Comparison of ENCODE assay signal across 15 mouse cellular contexts in the genomic region with DNA sequence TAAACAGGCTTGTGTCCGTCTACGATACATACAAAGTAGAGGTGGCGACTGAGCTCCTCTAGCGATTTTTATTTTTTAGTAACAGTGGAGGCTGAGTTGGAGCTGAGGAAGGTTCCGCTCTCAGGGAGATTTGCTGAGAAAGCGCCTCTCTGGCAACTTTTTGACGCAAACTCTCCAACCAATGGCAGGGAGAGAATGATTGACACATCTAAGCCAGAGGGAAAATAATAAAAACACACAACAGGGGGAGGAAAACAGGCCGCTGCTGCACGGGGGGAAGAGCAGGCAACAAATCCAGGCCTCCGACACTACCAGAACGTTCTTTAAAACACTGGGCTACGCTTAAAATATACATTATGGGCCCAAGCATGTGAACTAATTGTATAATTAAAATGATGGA. TPM values are rescaled to one million over a fixed set of nuclear protein-coding genes. Genes with fewer than 3 reads are reported as not detected.
DNase-seq lines count a peak whose midpoint lies in the region; ATAC-seq lines count a peak whose summit lies in the region.
"Had no signal": no experiment of that assay in that cellular context is flagged by ENCODE, and none has a peak within 500 bp of the region (broad histone marks: within the 10 kb centered on the region; RNA-seq: fewer than 3 reads in every experiment).

No protein-coding gene starts in this region.

- H3K4me1 ChIP-seq in hindbrain, embryonic 10.5 days (replicated peaks) = peaks cover 29% of the 10 kb centered on the region
- peaks cover 12% of the 10 kb centered on the region; the same call in 1 of the 2 replicates for H3K4me1 ChIP-seq in hindbrain, embryonic 12.5 days
- H3K4me1 ChIP-seq in forebrain, embryonic 15.5 days = peaks cover 36% of the 10 kb centered on the region
- H3K4me1 ChIP-seq: neural tube, embryonic 12.5 days had no signal

- peak overlapping the region; percentile 51; the same call in 1 of the 2 replicates for H3K4me3 ChIP-seq in hindbrain, embryonic 10.5 days
- no peak overlapping the region for H3K4me3 ChIP-seq in hindbrain, embryonic 12.5 days
- H3K4me3 ChIP-seq in forebrain, embryonic 15.5 days = peak overlapping the region; percentile 23
- H3K4me3 ChIP-seq: heart, embryonic 13.5 days; neural tube, embryonic 12.5 days had no signal

- no peak overlapping the region for H3K4me2 ChIP-seq in hindbrain, embryonic 12.5 days (replicated peaks)
- no peak overlapping the region for H3K4me2 ChIP-seq in forebrain, embryonic 15.5 days (replicated peaks)
- H3K4me2 ChIP-seq: heart, embryonic 13.5 days; neural tube, embryonic 12.5 days had no signal

- under 1% methylated on average over 12 of the region's 12 CpGs for whole genome bisulfite sequencing in hindbrain, embryonic 10.5 days
- under 1% methylated on average over 12 of the region's 12 CpGs for WGBS in hindbrain, embryonic 12.5 days
- WGBS in forebrain, embryonic 15.5 days = 4% methylated on average over 12 of the region's 12 CpGs

- no peak overlapping the region for H3K9ac ChIP-seq in hindbrain, embryonic 12.5 days
- no peak overlapping the region for H3K9ac ChIP-seq in forebrain, embryonic 15.5 days (replicated peaks)
- H3K9ac ChIP-seq: heart, embryonic 13.5 days; neural tube, embryonic 12.5 days had no signal

- peaks cover 100% of the 10 kb centered on the region for H3K27me3 ChIP-seq in hindbrain, embryonic 10.5 days (ENCODE audit: insufficient read depth, poor library complexity, severe bottlenecking)
- peaks cover 87% of the 10 kb centered on the region for H3K27me3 ChIP-seq in hindbrain, embryonic 12.5 days
- peaks cover 64% of the 10 kb centered on the region for H3K27me3 ChIP-seq in forebrain, embryonic 15.5 days

- DNase-seq in hindbrain, embryonic 10.5 days (ENCODE audit: low spot score) = peak; percentile 58
- DNase-seq in cerebellum, postnatal 25 days = peak; percentile 61 to 68
- peak; percentile 65 for DNase-seq in retina, embryonic 14.5 days (ENCODE audit: low spot score)
- no peak for DNase-seq in gastrocnemius, postnatal 25 days
- DNase-seq in left cerebral cortex, adult 18-20 months (ENCODE audit: low spot score in 2 of 2) = no peak
- DNase-seq in gastrocnemius, postnatal 4 days (ENCODE audit: low spot score in 2 of 2) = no peak
- DNase-seq: kidney, adult 11 months; liver; lung, postnatal 4 days had no signal

- H3K27ac ChIP-seq in hindbrain, embryonic 10.5 days = peak overlapping the region; percentile 84; the same call in 1 of the 2 replicates
- no peak overlapping the region for H3K27ac ChIP-seq in hindbrain, embryonic 12.5 days
- H3K27ac ChIP-seq in forebrain, embryonic 15.5 days (replicated peaks) = no peak overlapping the region
- H3K27ac ChIP-seq: heart, embryonic 13.5 days; neural tube, embryonic 12.5 days had no signal

- no peak for ATAC-seq in hindbrain, embryonic 12.5 days (ENCODE audit: low FRiP score)
- no peak for ATAC-seq in forebrain, embryonic 15.5 days (replicated peaks)

- H3K36me3 ChIP-seq in hindbrain, embryonic 10.5 days = no peaks in the 10 kb centered on the region
- H3K36me3 ChIP-seq in hindbrain, embryonic 12.5 days = no peaks in the 10 kb centered on the region
- H3K36me3 ChIP-seq in forebrain, embryonic 15.5 days = no peaks in the 10 kb centered on the region
- H3K36me3 ChIP-seq: heart, embryonic 13.5 days; neural tube, embryonic 12.5 days had no signal

- H3K9me3 ChIP-seq in hindbrain, embryonic 10.5 days = no peaks in the 10 kb centered on the region
- no peaks in the 10 kb centered on the region for H3K9me3 ChIP-seq in hindbrain, embryonic 12.5 days (replicated peaks)
- no peaks in the 10 kb centered on the region for H3K9me3 ChIP-seq in forebrain, embryonic 15.5 days
- H3K9me3 ChIP-seq: heart, embryonic 13.5 days; neural tube, embryonic 12.5 days had no signal

RNA-seq across cellular contexts. Expression of a gene that starts 6.2 kb away (rescaled TPM):
- polyA plus RNA-seq in hindbrain, embryonic 10.5 days (2016; fragmentation: Nextera tagmentation; extraction: Ambion mirVana) = 15.4 and 19.3 TPM in 2 replicates
- 15.8 and 20.3 TPM in 2 replicates for polyA plus RNA-seq in hindbrain, embryonic 12.5 days (2016; fragmentation: Nextera tagmentation; extraction: Ambion mirVana)
- polyA plus RNA-seq in forebrain, embryonic 15.5 days (2015; fragmentation: Nextera tagmentation; extraction: Ambion mirVana) = 10.7 and 18.8 TPM in 2 replicates
- not detected for total RNA-seq in gastrocnemius, postnatal 25 days (2021)
- total RNA-seq in left cerebral cortex, adult 18-20 months (2021) = under 1 TPM in 1 of 2 experiments, not detected in 1; 0.35 TPM
- total RNA-seq in gastrocnemius, postnatal 4 days (2021) = not detected
- total RNA-seq: common myeloid progenitor, adult 5-6 weeks had no signal
- polyA plus RNA-seq: heart, embryonic 13.5 days; neural tube, embryonic 12.5 days; thymus, postnatal 0 days had no signal

Comparison
In these comparisons a context has a peak if more than half of its experiments do, and no peak if none do; other contexts are left out.
1. DNase-seq: peak in hindbrain, embryonic 10.5 days (single experiment), cerebellum, postnatal 25 days (2 of 2) and retina, embryonic 14.5 days (single experiment); none in gastrocnemius, postnatal 25 days (single experiment), left cerebral cortex, adult 18-20 months (0 of 2) and gastrocnemius, postnatal 4 days (0 of 2).